Mouse (Mus musculus) hematopoietic stem cell, adult 5-6 weeks (primary cell): Measurements from ENCODE around the gene Pla2g1b. TPM values are rescaled to one million over a fixed set of nuclear protein-coding genes. Genes with fewer than 3 reads are reported as not detected.
A peak's percentile ranks its signal among the peaks of the same experiment; 100 is the strongest.
"Not testable (repeated sequence)": the region's sequence is repeated elsewhere in the genome, so short reads cannot be mapped to it uniquely, and the experiment has no call there.

Source experiments
- ATAC-seq, 2 experiments: fragments of 125-278 bp in 1 of 2; replicated peaks in 1 of 2; 2 replicates each; pipeline ENCODE4 v1.8.0; 2016 to 2017; ENCODE audit warnings: inconsistent platforms in 2 of 2, mild to moderate bottlenecking in 2 of 2, moderate number of reproducible peaks in 2 of 2, low read depth in 1 of 2, moderate TSS enrichment in 1 of 2; ENCODE audit not compliant: low FRiP score in 2 of 2, poor library complexity in 2 of 2, severe bottlenecking in 2 of 2, insufficient read depth in 1 of 2, low TSS enrichment in 1 of 2
- total RNA-seq: library from RNA; stranded (forward); fragments of 172-1452, 232-1000 nt; gene quantifications from 2 replicates; pipeline ENCODE4 v1.2.3, GENCODE M21; 2017

Gene Pla2g1b
- total RNA-seq, 1 experiment from 2014 or later = not detected

DNA sequence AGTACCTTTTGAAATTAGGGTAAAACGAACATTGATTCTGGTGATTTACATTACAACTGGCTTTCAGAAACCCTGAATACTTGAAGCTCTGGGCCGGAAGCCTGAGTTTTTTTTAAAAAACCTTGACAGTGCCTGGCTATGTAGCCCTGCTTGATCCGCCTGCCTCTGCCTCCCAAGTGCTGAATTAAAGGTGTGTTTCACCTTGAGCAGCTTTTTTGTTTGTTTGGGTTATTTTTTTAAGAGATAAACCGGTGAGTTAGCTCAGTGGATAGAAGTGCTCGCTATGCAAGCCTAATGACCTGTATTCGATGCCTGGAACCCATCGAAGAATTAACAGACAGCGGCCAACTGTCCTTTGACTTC is 24.6 kb downstream of the Pla2g1b start:
- ATAC-seq = peak in 1 of 2 experiments; percentile 2; a peak in 1 of 4 replicates

DNA sequence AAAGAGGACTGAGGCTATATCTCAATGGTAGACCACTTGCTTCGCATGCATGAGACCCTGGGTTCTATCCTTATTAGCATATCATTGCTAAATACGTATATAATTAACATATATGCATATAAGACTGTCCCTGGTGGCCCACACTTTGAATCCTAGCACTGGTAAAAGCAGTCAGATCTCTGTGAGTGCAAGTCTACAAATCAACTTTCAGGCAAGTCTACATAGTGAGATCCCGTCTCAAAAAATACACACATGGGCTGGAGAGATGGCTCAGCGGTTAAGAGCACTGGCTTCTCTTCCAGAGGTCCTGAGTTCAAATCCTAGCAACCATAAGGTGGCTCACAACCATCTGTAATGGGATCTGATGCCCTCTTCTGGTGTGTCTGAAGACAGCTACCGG is 25.0 kb downstream of the Pla2g1b start:
- ATAC-seq = no peak

DNA sequence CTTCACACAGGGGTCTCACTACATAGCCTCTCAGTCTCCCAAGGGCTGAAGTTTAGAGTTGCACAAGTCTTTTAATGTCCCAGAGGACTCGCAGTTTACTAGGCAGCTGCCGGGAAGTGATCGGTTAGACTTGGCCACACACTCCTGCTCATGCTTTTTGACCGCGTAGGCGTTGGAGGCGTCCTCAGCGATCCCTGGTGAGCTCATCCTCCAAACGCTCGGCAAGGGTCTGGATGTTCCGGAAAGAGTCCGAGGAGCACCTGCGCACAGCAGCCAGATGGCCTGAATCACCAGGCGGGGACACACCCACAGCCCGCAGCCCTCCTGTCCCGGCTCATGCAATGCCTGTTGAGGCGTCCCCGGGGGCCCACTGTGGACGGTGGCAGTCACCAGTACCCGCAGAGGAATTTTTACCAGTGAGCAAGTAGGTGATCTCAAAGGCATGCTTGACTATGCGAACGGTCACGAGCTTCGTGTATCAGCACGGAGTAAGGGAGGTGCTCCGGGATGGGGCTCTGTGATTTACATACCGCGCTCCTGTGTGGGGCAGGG is 25.8 kb downstream of the Pla2g1b start:
- peak; percentile 5 to 6; a peak in 2 of 4 replicates for ATAC-seq

DNA sequence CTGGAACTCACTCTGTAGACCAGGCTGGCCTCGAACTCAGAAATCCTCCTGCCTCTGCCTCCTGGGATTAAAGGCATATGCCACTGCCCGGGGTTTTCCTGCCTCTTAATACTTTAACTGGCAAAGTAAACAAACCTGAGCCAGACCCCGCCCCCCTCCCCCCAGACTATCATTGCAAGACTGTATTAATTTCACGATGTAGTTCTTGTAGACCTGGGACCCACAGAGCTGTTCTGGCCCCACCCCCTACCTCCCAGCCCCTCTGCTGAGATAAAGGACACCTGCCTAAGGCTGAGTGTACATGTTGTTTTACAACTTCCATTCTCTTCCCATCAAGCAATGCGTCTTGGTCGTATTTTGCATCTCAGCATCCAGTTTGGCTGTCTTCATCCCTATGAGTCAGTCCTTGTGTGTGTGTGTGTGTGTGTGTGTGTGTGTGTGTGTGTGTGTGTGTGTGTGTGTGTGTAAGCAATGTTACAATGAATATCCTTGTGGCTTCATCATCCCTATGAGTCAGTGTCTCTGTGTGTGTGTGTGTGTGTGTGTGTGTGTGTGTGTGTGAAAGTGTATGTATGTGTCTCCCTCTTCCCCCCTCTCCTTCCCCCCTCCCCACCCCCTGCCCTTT is 26.8 kb downstream of the Pla2g1b start:
- ATAC-seq = no peak

DNA sequence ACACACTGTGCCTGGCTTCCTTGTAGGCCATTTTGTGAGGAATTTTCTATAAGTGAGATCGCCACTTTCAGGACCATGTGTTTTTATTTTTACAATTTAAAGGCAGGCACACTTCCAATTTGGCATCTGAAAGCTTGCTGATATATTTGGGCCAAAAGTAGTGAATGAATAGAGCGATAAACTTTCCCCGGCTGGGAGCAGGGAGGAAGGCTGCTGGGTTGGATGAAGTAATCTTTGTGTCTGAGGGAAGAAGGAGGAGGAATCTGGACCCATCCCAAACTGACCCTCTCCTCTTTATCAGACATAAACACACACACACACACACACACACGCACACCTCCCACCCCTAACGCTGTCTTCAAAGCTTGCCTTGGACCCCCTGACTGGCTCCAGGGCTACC is 27.4 kb downstream of the Pla2g1b start:
- ATAC-seq = no peak

DNA sequence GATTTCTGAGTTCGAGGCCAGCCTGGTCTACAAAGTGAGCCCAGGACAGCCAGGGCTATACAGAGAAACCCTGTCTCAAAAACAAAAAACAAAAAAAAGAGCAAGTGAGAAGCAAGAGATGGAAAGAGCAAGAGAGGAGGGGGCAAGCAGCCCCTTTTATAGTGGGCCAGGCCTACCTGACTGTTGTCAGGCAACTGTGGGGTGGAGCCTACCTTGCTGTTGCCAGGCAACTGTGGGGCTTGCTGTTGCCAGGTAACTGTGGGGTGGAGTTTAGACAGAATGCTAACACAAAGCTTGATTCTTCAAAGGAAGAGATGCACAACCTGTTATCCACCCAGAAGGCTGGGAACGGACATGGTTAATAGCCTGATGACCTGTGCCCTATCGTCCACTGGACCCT is 29.6 kb downstream of the Pla2g1b start:
- not testable (repeated sequence) for ATAC-seq

DNA sequence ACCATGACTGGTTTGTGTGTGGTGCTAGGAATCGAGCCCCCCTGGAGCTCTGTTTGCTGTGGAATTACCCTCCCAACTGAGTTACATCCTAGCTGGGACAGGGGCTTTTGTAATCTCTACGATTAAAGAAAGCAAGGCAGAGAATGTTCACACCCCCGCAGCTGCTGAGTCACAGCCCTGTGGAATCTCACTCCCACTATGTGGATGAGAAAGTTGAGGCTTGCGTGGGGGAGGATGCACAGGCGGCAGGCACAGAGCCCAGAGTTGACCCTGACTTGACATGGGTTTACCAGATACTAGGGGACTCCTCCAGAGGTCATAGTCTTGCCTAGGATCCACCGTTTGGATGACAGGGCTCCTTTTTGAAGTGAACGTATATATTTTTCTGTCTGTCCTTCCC is 31.0 kb downstream of the Pla2g1b start:
- ATAC-seq = no peak

DNA sequence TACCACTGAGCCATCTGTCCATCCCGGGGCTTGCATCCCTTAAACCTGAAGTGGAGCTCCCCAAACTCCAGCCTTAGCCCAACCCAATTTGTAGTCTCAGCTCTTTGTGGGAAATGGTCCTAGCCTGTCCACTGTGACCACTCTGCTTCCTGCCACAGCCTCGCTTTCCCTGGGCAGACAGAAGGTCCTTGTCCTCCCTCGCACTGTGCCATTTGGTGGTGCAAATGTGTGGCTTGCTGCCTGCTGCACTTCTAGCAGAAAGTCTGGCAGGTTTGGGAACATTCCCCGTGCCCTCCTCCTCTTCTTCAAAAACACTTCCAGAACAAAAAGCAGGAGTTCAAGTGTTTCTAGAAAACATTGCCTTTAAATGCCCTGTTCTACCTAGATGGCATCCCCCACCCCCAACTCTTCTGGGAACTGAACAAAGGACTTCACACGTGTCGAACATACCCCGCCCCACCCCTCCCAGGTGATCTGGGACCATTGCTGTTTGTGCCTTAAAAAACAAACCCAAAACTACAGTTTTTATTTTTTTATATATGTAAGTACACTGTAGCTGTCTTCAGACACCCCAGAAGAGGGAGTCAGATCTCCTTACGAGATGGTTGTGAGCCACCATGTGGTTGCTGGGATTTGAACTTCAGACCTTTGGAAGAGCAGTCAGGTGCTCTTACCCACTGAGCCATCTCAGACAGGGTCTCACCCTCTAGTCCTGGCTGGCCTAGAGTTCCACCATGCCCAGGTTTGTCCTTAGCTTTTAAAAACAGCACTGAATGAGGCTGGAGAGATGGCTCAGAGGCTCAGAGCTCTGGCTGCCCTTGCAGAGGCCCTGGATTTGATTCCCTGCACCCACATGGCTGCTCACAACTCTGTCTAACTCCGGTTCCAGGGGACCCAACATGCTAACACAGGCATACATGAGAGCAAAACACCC is 32.5 kb downstream of the Pla2g1b start:
- no peak for ATAC-seq

DNA sequence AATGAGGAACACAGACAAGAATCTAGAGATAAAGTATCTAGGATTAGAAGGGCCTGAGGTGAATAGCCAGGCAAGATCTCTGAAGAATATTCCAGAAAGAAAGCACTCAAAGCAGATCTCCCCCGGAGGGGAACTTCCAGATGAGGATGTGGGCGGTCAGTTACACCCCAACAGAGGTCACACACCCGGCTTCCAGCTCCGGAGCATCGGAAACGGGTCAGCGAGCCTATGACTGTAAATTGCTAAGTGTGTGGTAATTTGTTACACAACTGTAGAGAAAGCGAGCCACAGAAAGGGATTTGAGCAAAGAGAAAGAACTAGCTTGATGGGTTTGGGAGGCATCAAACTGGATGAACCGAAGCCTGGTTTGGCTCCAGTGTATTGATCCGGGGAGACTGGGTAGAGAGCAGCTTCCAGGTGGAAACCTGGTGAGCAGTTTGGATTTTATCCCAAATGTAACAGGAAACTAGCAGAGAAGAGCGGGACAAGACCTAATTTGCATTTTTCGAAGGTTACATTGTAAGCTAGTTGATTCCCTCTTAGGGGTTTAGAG is 34.4 kb downstream of the Pla2g1b start:
- ATAC-seq = peak in 1 of 2 experiments; percentile 74; a peak in 2 of 4 replicates

DNA sequence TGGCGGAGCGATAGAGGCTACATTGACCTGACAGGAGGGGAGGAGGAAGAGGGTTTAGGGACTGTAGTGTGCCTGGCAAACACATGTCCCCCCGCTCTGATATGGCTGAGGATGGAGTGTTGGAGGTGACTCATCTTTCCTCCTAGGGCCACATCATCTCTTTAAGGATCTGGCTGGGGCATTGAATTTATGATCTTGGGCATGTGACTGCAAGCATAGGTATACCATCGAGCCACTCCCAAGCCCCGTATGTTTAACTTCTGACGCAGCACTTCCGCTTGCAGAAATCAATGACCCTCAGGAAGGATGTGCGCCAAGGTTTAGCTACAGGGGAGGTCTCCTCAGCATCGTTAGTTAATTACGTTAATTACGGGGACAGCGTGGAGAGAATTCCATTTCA is 37.0 kb downstream of the Pla2g1b start:
- ATAC-seq = no peak

DNA sequence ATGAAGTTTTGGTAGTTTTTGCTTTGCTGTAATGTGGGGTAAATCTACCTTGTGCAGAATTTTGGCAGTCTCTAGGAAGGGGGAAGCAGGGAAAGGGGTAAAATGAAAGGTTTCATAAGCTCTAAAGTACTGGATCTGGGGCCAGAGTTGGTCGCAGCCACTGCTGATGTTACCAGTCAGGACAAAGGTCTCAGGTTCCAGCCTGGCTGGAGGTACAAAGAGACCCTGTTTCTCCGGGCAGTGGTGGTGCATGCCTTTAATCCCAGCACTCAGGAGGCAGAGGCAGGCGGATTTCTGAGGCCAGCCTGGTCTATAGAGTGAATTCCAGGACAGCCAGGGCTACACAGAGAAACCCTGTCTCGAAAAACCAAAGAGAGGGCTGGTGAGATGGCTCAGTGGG is 39.6 kb downstream of the Pla2g1b start:
- ATAC-seq = not testable (repeated sequence)

DNA sequence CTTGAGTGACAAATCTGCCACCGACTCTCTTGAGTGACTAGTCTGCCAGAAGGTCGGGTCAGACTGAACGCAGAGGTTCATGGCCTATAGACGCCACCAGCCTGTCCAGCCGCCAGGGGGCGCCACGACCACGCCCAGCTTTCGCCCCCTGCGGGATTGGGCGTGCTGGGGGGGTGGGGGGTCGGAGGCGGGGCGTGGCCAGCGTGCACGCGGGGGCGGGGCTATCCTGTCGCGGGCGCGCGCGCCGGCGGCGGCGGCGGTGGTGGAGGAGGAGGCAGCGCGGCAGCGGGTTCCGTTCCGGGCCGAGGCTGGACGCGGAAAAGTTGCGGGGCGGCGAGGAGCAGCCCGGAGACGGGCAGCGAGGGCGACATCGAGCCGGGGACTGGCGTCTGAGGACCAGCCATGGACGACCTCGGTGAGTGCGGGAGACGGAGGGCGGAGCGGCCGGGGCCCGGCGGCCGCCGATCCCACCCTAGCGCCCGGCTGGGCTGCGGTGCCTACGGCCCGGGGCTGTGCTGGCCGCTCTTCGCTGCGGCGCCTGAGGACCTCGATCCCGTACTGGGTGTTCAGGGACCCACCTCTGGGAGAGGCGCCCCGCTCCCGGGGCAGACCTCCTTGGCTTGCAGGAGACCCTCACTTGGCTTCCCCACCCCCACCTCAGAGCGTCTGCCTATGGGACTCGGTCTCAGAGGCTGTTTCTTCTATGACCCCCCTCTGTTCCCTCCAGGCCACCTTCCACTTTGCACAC is 40.6 kb downstream of the Pla2g1b start, which contains the start of gene Pxn:
TSS of gene Pxn (plus strand) at position 223 of the 748 bp plus-strand sequence.
- ATAC-seq = peak; percentile 81 to 87

DNA sequence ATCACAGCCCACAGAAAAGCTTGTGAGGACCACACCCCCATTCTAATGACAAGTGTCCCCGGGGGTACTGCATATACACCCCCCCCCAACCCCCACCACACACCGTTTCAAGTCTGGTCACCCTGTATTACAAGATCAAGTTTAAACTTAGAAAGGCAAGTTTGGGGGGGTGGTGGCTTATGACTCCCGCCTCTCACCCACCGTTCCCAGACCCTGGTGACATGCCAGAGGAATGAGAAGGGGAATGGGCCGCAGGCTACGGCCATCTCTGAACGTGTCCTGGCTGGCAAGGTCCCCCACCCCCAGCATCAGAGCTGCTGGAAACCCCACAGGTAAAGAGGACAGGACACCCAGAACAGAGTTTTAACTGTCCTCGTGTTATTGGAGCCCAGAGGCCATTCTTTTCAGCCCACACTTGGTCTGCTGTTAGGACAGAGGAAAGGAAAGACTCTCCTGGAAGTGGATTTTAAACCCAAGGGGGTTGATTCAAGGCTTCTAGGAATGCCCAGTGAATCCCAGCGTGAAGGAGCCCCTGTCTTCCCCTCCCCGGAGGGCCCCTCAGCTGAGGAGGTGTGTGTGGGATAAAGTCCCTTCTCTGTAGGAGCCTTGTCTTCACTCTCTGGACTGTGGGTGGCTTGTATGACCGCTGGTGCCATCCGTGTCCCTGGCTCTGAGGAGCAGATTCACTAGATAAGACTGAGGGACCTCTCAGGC is 41.4 kb downstream of the Pla2g1b start:
- ATAC-seq = no peak

DNA sequence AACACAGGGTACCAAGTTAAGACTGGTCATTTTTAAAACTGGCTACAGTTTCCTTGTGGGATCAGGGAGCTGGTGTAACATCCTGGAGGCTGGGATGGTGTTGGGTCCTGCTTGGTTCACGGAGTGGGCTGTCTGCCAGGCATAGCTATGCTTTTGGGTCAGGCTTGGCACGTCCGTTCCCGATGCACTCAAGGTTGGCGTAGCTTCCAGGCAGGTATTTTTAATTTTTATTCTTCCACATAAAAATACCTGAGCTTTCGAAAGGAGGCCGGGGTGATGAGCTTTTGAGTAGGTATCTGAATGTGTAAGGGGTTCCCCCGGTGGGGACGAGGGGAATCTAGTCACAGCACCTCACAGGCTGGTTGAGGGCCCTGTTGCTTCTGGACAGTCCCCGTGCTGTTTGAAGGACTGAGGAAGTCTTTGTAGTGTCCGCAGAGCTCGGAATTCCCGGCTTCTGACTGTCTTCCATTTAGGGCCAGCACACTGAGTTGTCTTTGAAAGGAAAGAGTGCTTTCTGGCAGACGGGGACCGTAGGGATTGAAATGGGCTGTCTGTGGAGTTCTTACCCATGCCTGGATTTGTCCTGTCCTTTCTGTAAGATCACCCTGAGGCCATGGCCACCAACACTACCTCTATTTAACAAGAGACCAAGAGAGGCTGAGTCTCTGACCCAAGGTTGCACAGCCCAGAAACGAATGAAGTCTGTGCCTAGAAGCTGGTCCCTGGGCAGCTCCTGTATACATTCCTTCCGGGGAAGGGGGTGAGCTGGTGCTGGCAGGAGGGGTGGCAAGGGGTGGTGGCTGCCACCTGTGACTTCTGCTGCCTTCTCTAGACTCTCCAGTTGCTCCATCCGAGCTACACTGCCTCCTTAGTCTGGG is 42.2 kb downstream of the Pla2g1b start:
- ATAC-seq = no peak

DNA sequence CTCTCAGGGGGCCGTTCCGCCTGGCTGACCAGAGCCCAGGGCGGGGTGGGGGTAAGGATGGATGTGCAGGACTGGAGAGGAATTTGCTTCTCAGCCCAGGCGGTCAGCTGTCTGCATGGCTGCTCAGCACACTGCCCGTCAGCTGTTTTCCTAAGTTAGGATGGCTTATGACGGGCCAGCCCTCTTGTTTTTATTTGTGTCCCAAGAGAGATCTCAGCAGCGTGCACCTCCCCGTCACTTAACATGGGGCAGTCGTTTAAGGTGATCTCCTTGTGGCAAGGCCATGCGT is 42.7 kb downstream of the Pla2g1b start:
- ATAC-seq = no peak

DNA sequence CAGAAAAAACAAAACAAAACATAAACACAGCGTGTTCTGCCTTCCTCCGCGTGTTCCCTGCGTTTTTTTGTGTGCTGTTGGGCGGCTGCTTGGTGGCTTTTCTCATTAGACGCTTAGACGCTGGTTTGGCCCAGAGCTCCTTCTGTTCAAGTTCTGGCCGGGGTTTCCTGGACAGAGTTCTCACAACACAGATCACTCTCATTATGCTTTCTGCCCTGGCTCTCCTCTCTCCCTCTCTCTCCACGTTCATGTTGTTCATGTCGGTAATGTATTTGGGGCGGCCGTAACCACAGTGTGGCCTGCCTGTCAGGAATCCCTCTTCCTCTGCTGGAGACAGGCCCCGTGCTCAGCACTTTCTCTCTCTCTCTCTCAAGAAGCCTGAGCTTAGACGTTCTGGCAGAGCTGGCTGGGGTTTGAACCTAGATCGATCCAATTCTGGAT is 43.3 kb downstream of the Pla2g1b start:
- peak; percentile 14 to 39; a peak in 2 of 4 replicates for ATAC-seq
